Mouse (Mus musculus) c-Kit-positive CD71-negative TER-119-negative erythroid progenitor cells, embryonic 14.5 days (primary cell): ENCODE measurements at regions not wholly inside any gene's neighbourhood (a gene's known extent, or its start where the extent isn't known, plus 50 kb on each side); places are given as distances from the start of the nearest gene placed in this dataset.

ENCODE experiments used
- DNase-seq: peaks from one replicate; pipeline ENCODE4 v3.0.0-alpha.2; 2013; ENCODE audit warnings: low read depth

GRCm38 (mm10) chr1:77748483-77749465 is 233.9 kb upstream of the Epha4 start:
- no peak for DNase-seq

GRCm38 (mm10) chr1:77732099-77732498 is 217.2 kb upstream of the Epha4 start:
- no peak for DNase-seq

GRCm38 (mm10) chr1:77727561-77727960 is 212.7 kb upstream of the Epha4 start:
- no peak for DNase-seq

GRCm38 (mm10) chr1:77723246-77723645 is 208.4 kb upstream of the Epha4 start:
- no peak for DNase-seq

GRCm38 (mm10) chr1:77720859-77721258 is 206.0 kb upstream of the Epha4 start:
- DNase-seq = no peak

GRCm38 (mm10) chr1:77713001-77713400 is 198.1 kb upstream of the Epha4 start:
- DNase-seq = no peak

- DNase-seq = no peak
These were observed 193.5 kb upstream of the Epha4 start for GRCm38 (mm10) chr1:77708202-77709020.

- DNase-seq = no peak
These were observed 180.5 kb upstream of the Epha4 start for GRCm38 (mm10) chr1:77695228-77696018.

GRCm38 (mm10) chr1:77663345-77663744 is 148.5 kb upstream of the Epha4 start:
- no peak for DNase-seq

GRCm38 (mm10) chr1:77660436-77660835 is 145.5 kb upstream of the Epha4 start:
- no peak for DNase-seq

- DNase-seq = no peak
These were observed 122.1 kb upstream of the Epha4 start for GRCm38 (mm10) chr1:77637025-77637424.

- no peak for DNase-seq
These were observed 114.8 kb upstream of the Epha4 start for GRCm38 (mm10) chr1:77629496-77630281.

GRCm38 (mm10) chr1:77628861-77629260 is 114.0 kb upstream of the Epha4 start:
- DNase-seq = no peak

- DNase-seq = no peak
These were observed 102.6 kb upstream of the Epha4 start for GRCm38 (mm10) chr1:77617490-77617889.

- DNase-seq = no peak
These were observed 85.6 kb upstream of the Epha4 start for GRCm38 (mm10) chr1:77600509-77600908.

GRCm38 (mm10) chr1:77592649-77593048 is 77.8 kb upstream of the Epha4 start:
- DNase-seq = no peak

- DNase-seq = no peak
These were observed 77.4 kb upstream of the Epha4 start for GRCm38 (mm10) chr1:77592248-77592647.

- DNase-seq = no peak
These were observed 74.5 kb upstream of the Epha4 start for GRCm38 (mm10) chr1:77589423-77589822.

GRCm38 (mm10) chr1:77585520-77585919 is 70.6 kb upstream of the Epha4 start:
- no peak for DNase-seq

- no peak for DNase-seq
These were observed 53.2 kb upstream of the Epha4 start for GRCm38 (mm10) chr1:77568081-77568480.

GRCm38 (mm10) chr1:77567657-77568056 is 52.8 kb upstream of the Epha4 start:
- no peak for DNase-seq
